Mouse (Mus musculus) megakaryocyte, embryonic 14.5 days (primary cell): Measurements from ENCODE around the gene Capn11.

ENCODE experiments used
- FLI1 ChIP-seq: IDR thresholded peaks from 2 replicates; pipeline ENCODE4 v1.6.1; 2012; ENCODE audit warnings: low read length, inconsistent platforms, mixed read lengths
- GATA1 ChIP-seq: IDR thresholded peaks from 3 replicates; pipeline ENCODE4 v1.6.1; 2012; ENCODE audit warnings: mixed read lengths, low read length, inconsistent platforms, borderline replicate concordance

GRCm38 (mm10) chr17:45612921-45613320 lies 46.2 kb downstream of the Capn11 start:
- no peak for TF ChIP-seq GATA1
- TF ChIP-seq FLI1 = no peak
